Mouse (Mus musculus) heart, adult 2 months (tissue): ENCODE data around the gene Atp1b1. TPM values are rescaled to one million over a fixed set of nuclear protein-coding genes. Genes with fewer than 3 reads are reported as not detected.

ENCODE experiments used
- DNase-seq, 2 experiments: peaks; one replicate each; pipeline ENCODE4 v3.0.0; 2021
- H3K27ac ChIP-seq: fragments of 200-600 bp; 2 replicates; pipeline ENCODE4 v1.8.1; 2022
- H3K27me3 ChIP-seq: fragments of 200-500 bp; 2 replicates; pipeline ENCODE4 v1.6.1; 2012; ENCODE audit warnings: mild to moderate bottlenecking, low read length, inconsistent platforms, mixed read lengths; ENCODE audit not compliant: control insufficient read depth, insufficient read depth
- H3K36me3 ChIP-seq: fragments of 200-500 bp; 2 replicates; pipeline ENCODE4 v1.6.1; 2012; ENCODE audit warnings: low read length, inconsistent platforms; ENCODE audit not compliant: control insufficient read depth, insufficient read depth
- H3K4me1 ChIP-seq: fragments of 200-500 bp; 2 replicates; pipeline ENCODE4 v1.6.1; 2011; ENCODE audit warnings: low read length; ENCODE audit not compliant: control insufficient read depth, insufficient read depth
- H3K4me3 ChIP-seq: fragments of 200-600 bp; 2 replicates; pipeline ENCODE4 v1.8.1; 2022
- H3K79me2 ChIP-seq: fragments of 200-500 bp; replicated peaks from 2 replicates; pipeline ENCODE4 v1.6.1; 2012; ENCODE audit warnings: mild to moderate bottlenecking, inconsistent platforms, low read length, moderate library complexity, mixed read lengths; ENCODE audit not compliant: control insufficient read depth, insufficient read depth
- H3K9ac ChIP-seq: fragments of 200-500 bp; 2 replicates; pipeline ENCODE4 v1.6.1; 2012; ENCODE audit warnings: low read depth, mild to moderate bottlenecking, control low read depth, inconsistent platforms, low read length, mixed read lengths
- CTCF ChIP-seq: fragments of 200-600 bp; IDR thresholded peaks from 2 replicates; pipeline ENCODE4 v1.8.1; 2022; ENCODE audit warnings: antibody characterized with exemption, mild to moderate bottlenecking, moderate library complexity
- EP300 ChIP-seq: fragments of 200-500 bp; IDR thresholded peaks from 2 replicates; pipeline ENCODE4 v1.6.1; 2011; ENCODE audit warnings: low read depth, low read length, control low read depth; ENCODE audit not compliant: insufficient read depth
- POLR2A ChIP-seq: fragments of 200-500 bp; IDR thresholded peaks from 2 replicates; pipeline ENCODE4 v1.6.1; 2011; ENCODE audit warnings: mild to moderate bottlenecking, low read depth, low read length, control low read depth; ENCODE audit not compliant: insufficient read depth
- WGBS: fragments of 180-500 bp; shearing (Covaris S2); methylation state at CpG from one replicate; pipeline ENCODE4 v1.1.7; 2018; 5-methylcytosine and 5-hydroxymethylcytosine counted together
- intact Hi-C: fragments of 180-260 bp; cut with DNase I; formaldehyde crosslinking; loops from one replicate; pipeline ENCODE4 v1.15.1; 2025
- polyA plus RNA-seq: library from polyadenylated mRNA; depleted of rRNA; stranded (reverse); fragments of >200 nt; gene quantifications from 2 replicates; pipeline ENCODE4 v1.2.3, GENCODE M21; 2012
- total RNA-seq, 2 experiments: library from RNA; stranded (reverse); gene quantifications; 2 replicates each; pipeline ENCODE4 v1.2.3; 2021

Atp1b1 gene
- total and polyA plus RNA-seq, 3 experiments: 136 to 391 (median 328) TPM

- H3K9ac ChIP-seq: no peak overlapping the region
- no peak overlapping the region for H3K27ac ChIP-seq
- no peaks in the 10 kb centered on the region for H3K79me2 ChIP-seq
- peaks cover 5% of the 10 kb centered on the region; the same call in 1 of the 2 replicates for H3K4me1 ChIP-seq
- 85% methylated on average over 2 of the region's 2 CpGs for WGBS
- peaks cover 2% of the 10 kb centered on the region; the same call in 1 of the 2 replicates for H3K36me3 ChIP-seq
- intact Hi-C loops: no loop called here
- DNase-seq: no peak
- TF ChIP-seq CTCF (no peak), EP300 (no peak), POLR2A (no peak)
- H3K4me3 ChIP-seq: no peak overlapping the region
- H3K27me3 ChIP-seq: no peaks in the 10 kb centered on the region
These were observed 49.5 kb downstream of the Atp1b1 start for GRCm38 (mm10) chr1:164408655-164409054.

GRCm38 (mm10) chr1:164406506-164406905, 51.6 kb downstream of the Atp1b1 start:
- Histone ChIP-seq H3K79me2 (no peaks in the 10 kb centered on the region), H3K27me3 (no peaks in the 10 kb centered on the region), H3K36me3 (peaks cover 2% of the 10 kb centered on the region; the same call in 1 of the 2 replicates), H3K4me1 (peaks cover 5% of the 10 kb centered on the region; the same call in 1 of the 2 replicates), H3K4me3 (no peak overlapping the region), H3K27ac (no peak overlapping the region; the same call in 1 of the 2 replicates), H3K9ac (no peak overlapping the region)
- TF ChIP-seq CTCF: no peak
- TF ChIP-seq POLR2A: no peak
- no peak for TF ChIP-seq EP300
- intact Hi-C loops: no loop called here
- WGBS: 72% methylated on average over 5 of the region's 5 CpGs
- DNase-seq: no peak

- intact Hi-C loops: no loop called here
- Histone ChIP-seq H3K79me2 (no peaks in the 10 kb centered on the region), H3K36me3 (peaks cover 2% of the 10 kb centered on the region; the same call in 1 of the 2 replicates), H3K9ac (0 out of 2 replicates have a peak overlapping the region, but pooled peaks have one; percentile 47), H3K27me3 (no peaks in the 10 kb centered on the region), H3K4me1 (peaks cover 5% of the 10 kb centered on the region; the same call in 1 of the 2 replicates), H3K4me3 (no peak overlapping the region), H3K27ac (peak overlapping the region; percentile 82)
- WGBS: 8% methylated on average over 5 of the region's 5 CpGs
- peak; percentile 18 to 23 for DNase-seq
- TF ChIP-seq CTCF (no peak), POLR2A (0 out of 2 replicates have a peak, but pooled peaks have one; percentile 46)
These were observed 52.8 kb downstream of the Atp1b1 start for GRCm38 (mm10) chr1:164405385-164405802.

- intact Hi-C loops: no loop called here
- no peak overlapping the region for H3K4me3 ChIP-seq
- H3K4me1 ChIP-seq: no peaks in the 10 kb centered on the region; the same call in 1 of the 2 replicates
- H3K79me2 ChIP-seq: no peaks in the 10 kb centered on the region
- no peak overlapping the region for H3K27ac ChIP-seq
- no peaks in the 10 kb centered on the region for H3K27me3 ChIP-seq
- 87% methylated on average over 3 of the region's 3 CpGs for WGBS
- TF ChIP-seq EP300: no peak
- no peak for TF ChIP-seq POLR2A
- TF ChIP-seq CTCF: no peak
- no peak overlapping the region for H3K9ac ChIP-seq
- no peak for DNase-seq
- H3K36me3 ChIP-seq: no peaks in the 10 kb centered on the region
These were observed 58.6 kb downstream of the Atp1b1 start for GRCm38 (mm10) chr1:164399578-164399977.

- WGBS: 37% methylated on average over 4 of the region's 4 CpGs
- no peaks in the 10 kb centered on the region for H3K79me2 ChIP-seq
- no peaks in the 10 kb centered on the region; the same call in 1 of the 2 replicates for H3K4me1 ChIP-seq
- no peak overlapping the region for H3K9ac ChIP-seq
- no peaks in the 10 kb centered on the region for H3K27me3 ChIP-seq
- H3K36me3 ChIP-seq: no peaks in the 10 kb centered on the region
- TF ChIP-seq EP300 (no peak), CTCF (no peak), POLR2A (no peak)
- H3K4me3 ChIP-seq: no peak overlapping the region
- no peak for DNase-seq
- no peak overlapping the region for H3K27ac ChIP-seq
- intact Hi-C loops: no loop called here
These were observed 60.5 kb downstream of the Atp1b1 start for GRCm38 (mm10) chr1:164397672-164398071.

GRCm38 (mm10) chr1:164395131-164395780, 62.9 kb downstream of the Atp1b1 start:
- no peak overlapping the region for H3K4me3 ChIP-seq
- 81% methylated on average over 6 of the region's 6 CpGs for WGBS
- no peaks in the 10 kb centered on the region; the same call in 1 of the 2 replicates for H3K4me1 ChIP-seq
- no peaks in the 10 kb centered on the region for H3K79me2 ChIP-seq
- H3K36me3 ChIP-seq: no peaks in the 10 kb centered on the region
- TF ChIP-seq EP300 (no peak), POLR2A (no peak), CTCF (no peak)
- H3K27ac ChIP-seq: no peak overlapping the region
- H3K27me3 ChIP-seq: no peaks in the 10 kb centered on the region
- DNase-seq: no peak
- H3K9ac ChIP-seq: no peak overlapping the region
- intact Hi-C loops: no loop called here
